Comparison of ENCODE assay signal across 21 mouse cellular contexts in genomic region chr6:147413713-147414112, GRCm38 (mm10).
DNase-seq lines count a peak whose midpoint lies in the region; ATAC-seq lines count a peak whose summit lies in the region.
"Had no signal": no experiment of that assay in that cellular context is flagged by ENCODE, and none has a peak within 500 bp of the region (broad histone marks: within the 10 kb centered on the region; RNA-seq: fewer than 3 reads in every experiment).

No protein-coding gene starts in this region.

- no peaks in the 10 kb centered on the region for H3K27me3 ChIP-seq in lung, embryonic 16.5 days (ENCODE audit: control insufficient read depth, insufficient read depth, low read depth, low read length)
- H3K27me3 ChIP-seq in embryonic facial prominence, embryonic 13.5 days, result no peaks in the 10 kb centered on the region
- no peaks in the 10 kb centered on the region for H3K27me3 ChIP-seq in embryonic facial prominence, embryonic 14.5 days (replicated peaks; ENCODE audit: control insufficient read depth, insufficient read depth, low read length)
- H3K27me3 ChIP-seq: embryonic facial prominence, embryonic 15.5 days; forebrain, embryonic 12.5 days had no signal

- no peaks in the 10 kb centered on the region for H3K36me3 ChIP-seq in lung, embryonic 16.5 days (ENCODE audit: control insufficient read depth, insufficient read depth, low read length)
- no peaks in the 10 kb centered on the region for H3K36me3 ChIP-seq in embryonic facial prominence, embryonic 13.5 days
- H3K36me3 ChIP-seq in embryonic facial prominence, embryonic 14.5 days (ENCODE audit: control insufficient read depth, insufficient read depth, low read length), result no peaks in the 10 kb centered on the region
- H3K36me3 ChIP-seq: embryonic facial prominence, embryonic 15.5 days; forebrain, embryonic 10.5 days; forebrain, embryonic 12.5 days had no signal

- H3K4me2 ChIP-seq in lung, embryonic 16.5 days (ENCODE audit: low read depth, low read length), result no peak overlapping the region
- no peak overlapping the region for H3K4me2 ChIP-seq in embryonic facial prominence, embryonic 13.5 days
- H3K4me2 ChIP-seq in embryonic facial prominence, embryonic 14.5 days (ENCODE audit: low read depth, low read length), result no peak overlapping the region
- H3K4me2 ChIP-seq: embryonic facial prominence, embryonic 15.5 days; forebrain, embryonic 12.5 days had no signal

- no peaks in the 10 kb centered on the region for H3K4me1 ChIP-seq in lung, embryonic 16.5 days (replicated peaks; ENCODE audit: control insufficient read depth, insufficient read depth, low read length)
- peaks cover 4% of the 10 kb centered on the region for H3K4me1 ChIP-seq in embryonic facial prominence, embryonic 13.5 days
- 0 out of 2 replicates have a peak, but pooled peaks cover 3% of the 10 kb centered on the region for H3K4me1 ChIP-seq in embryonic facial prominence, embryonic 14.5 days (ENCODE audit: control insufficient read depth, insufficient read depth, low read length)
- H3K4me1 ChIP-seq: forebrain, embryonic 10.5 days; forebrain, embryonic 12.5 days had no signal

- no peak overlapping the region for H3K27ac ChIP-seq in lung, embryonic 16.5 days (ENCODE audit: low read length)
- no peak overlapping the region for H3K27ac ChIP-seq in embryonic facial prominence, embryonic 13.5 days
- no peak overlapping the region for H3K27ac ChIP-seq in embryonic facial prominence, embryonic 14.5 days (replicated peaks; ENCODE audit: low read depth, low read length)
- H3K27ac ChIP-seq: embryonic facial prominence, embryonic 15.5 days; forebrain, embryonic 10.5 days; forebrain, embryonic 12.5 days had no signal

- DNase-seq in lung, postnatal 36 days, result no peak
- DNase-seq in embryonic facial prominence, embryonic 14.5 days (ENCODE audit: low spot score), result peak; percentile 40
- no peak for DNase-seq in urinary bladder, postnatal 36 days (ENCODE audit: low spot score in 2 of 2)
- DNase-seq: adrenal gland, adult 2 months; adrenal gland, postnatal 10 days; adrenal gland, postnatal 25 days; cerebellum, adult 11 months; cerebellum, adult 18-20 months; cerebellum, adult 8-10 months; cerebellum, adult 9-11 months; cerebellum, postnatal 14 days; cerebellum, postnatal 36 days; embryo, embryonic 11 days had no signal

- H3K9ac ChIP-seq in lung, embryonic 16.5 days (ENCODE audit: low read length), result no peak overlapping the region
- H3K9ac ChIP-seq in embryonic facial prominence, embryonic 13.5 days, result no peak overlapping the region
- no peak overlapping the region for H3K9ac ChIP-seq in embryonic facial prominence, embryonic 14.5 days (ENCODE audit: low read depth, low read length)
- H3K9ac ChIP-seq: embryonic facial prominence, embryonic 15.5 days; forebrain, embryonic 12.5 days had no signal

- H3K9me3 ChIP-seq in lung, embryonic 16.5 days (ENCODE audit: control insufficient read depth, low read length), result no peaks in the 10 kb centered on the region
- no peaks in the 10 kb centered on the region for H3K9me3 ChIP-seq in embryonic facial prominence, embryonic 13.5 days
- no peaks in the 10 kb centered on the region for H3K9me3 ChIP-seq in embryonic facial prominence, embryonic 14.5 days (ENCODE audit: control insufficient read depth, low read length)
- H3K9me3 ChIP-seq: embryonic facial prominence, embryonic 15.5 days; forebrain, embryonic 10.5 days; forebrain, embryonic 12.5 days had no signal

- no peak overlapping the region for H3K4me3 ChIP-seq in lung, embryonic 16.5 days (ENCODE audit: low read length)
- no peak overlapping the region for H3K4me3 ChIP-seq in embryonic facial prominence, embryonic 13.5 days
- no peak overlapping the region for H3K4me3 ChIP-seq in embryonic facial prominence, embryonic 14.5 days (ENCODE audit: low read depth, low read length)
- H3K4me3 ChIP-seq: embryonic facial prominence, embryonic 15.5 days; erythroblast, embryonic 14.5 days; forebrain, embryonic 10.5 days; forebrain, embryonic 12.5 days had no signal

- 0 out of 2 replicates have a peak, but pooled peaks have one; percentile 34 for ATAC-seq in lung, embryonic 16.5 days (ENCODE audit: low read depth)
- ATAC-seq in embryonic facial prominence, embryonic 13.5 days (ENCODE audit: insufficient number of reproducible peaks, insufficient read depth, low FRiP score, low TSS enrichment, low read depth), result 0 out of 2 replicates have a peak, but pooled peaks have one; percentile 32
- ATAC-seq in embryonic facial prominence, embryonic 14.5 days (ENCODE audit: low read depth), result peak; percentile 77; the same call in 1 of the 2 replicates
- ATAC-seq: forebrain, embryonic 14.5 days; forebrain, embryonic 16.5 days had no signal

- WGBS in lung, embryonic 16.5 days, result 68% methylated on average over 3 of the region's 3 CpGs
- 83% methylated on average over 3 of the region's 3 CpGs for WGBS in embryonic facial prominence, embryonic 13.5 days
- 86% methylated on average over 3 of the region's 3 CpGs for WGBS in embryonic facial prominence, embryonic 14.5 days
